Mouse (Mus musculus): ENCODE measurements around the gene Hoxc10. TPM values are rescaled to one million over a fixed set of nuclear protein-coding genes. Genes with fewer than 3 reads are reported as not detected.

Gene Hoxc10
- not detected for polyA plus RNA-seq (2014; fragmentation: Illumina TruSeq; extraction: RNeasy Lipid Tissue Mini Kit (QIAGEN cat#74804); ENCODE audit: low read depth, low replicate concordance)

DNA sequence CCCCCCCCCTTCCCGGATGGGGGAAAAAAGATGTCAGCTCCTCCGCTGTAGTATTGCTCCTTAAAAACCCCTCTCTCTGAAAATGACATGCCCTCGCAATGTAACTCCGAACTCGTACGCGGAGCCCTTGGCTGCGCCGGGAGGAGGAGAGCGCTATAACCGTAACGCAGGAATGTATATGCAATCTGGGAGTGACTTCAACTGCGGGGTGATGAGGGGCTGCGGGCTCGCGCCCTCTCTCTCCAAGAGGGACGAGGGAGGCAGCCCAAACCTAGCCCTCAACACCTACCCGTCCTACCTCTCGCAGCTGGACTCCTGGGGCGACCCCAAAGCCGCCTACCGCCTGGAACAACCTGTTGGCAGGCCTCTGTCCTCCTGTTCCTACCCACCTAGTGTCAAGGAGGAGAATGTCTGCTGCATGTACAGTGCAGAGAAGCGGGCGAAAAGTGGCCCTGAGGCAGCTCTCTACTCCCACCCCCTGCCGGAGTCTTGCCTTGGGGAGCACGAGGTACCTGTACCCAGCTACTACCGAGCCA lies at the start of gene Hoxc10:
Gene Hoxc10 (plus strand): TSS at position 21 of the 536 bp plus-strand sequence.

GRCm38 (mm10) chr15:102921053-102922011 lies 45.3 kb upstream of the Hoxc10 start, which contains the start of gene Hoxc13:
Hoxc13 (plus strand) TSS chr15:102921103.

DNA sequence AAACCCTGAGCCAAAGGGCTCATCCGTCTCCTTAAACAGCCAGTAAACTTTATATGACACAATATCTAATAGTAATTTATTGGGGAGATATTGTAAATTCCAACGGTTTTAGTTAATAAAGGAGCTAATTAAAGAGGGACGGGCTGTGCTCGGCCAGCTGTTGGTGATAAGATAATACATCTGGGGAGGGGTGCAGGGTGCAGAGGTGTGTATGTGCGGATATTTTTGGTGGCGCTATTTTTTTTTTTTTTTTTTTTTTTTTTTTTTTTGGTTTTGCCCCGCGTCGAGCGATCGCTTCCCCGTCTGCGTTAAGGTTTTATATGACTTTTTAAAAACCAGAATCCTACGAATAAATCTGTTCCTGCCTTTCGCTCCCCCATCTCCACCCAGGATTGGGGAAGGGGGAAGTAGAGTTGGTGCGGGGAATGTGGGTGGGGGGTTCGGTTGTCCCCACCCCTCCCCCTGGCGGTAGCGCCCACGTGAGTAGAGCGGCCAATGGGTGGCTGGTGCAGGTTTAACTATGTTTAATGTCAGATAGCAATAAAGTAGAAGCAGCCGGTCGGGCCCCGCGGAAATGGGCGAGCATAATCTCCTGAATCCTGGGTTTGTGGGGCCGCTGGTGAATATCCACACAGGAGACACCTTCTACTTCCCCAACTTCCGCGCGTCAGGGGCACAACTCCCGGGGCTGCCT lies 30.2 kb upstream of the Hoxc10 start, which contains the start of gene Hoxc12:
Gene Hoxc12 (plus strand): TSS at position 479 of the 694 bp plus-strand sequence.

DNA sequence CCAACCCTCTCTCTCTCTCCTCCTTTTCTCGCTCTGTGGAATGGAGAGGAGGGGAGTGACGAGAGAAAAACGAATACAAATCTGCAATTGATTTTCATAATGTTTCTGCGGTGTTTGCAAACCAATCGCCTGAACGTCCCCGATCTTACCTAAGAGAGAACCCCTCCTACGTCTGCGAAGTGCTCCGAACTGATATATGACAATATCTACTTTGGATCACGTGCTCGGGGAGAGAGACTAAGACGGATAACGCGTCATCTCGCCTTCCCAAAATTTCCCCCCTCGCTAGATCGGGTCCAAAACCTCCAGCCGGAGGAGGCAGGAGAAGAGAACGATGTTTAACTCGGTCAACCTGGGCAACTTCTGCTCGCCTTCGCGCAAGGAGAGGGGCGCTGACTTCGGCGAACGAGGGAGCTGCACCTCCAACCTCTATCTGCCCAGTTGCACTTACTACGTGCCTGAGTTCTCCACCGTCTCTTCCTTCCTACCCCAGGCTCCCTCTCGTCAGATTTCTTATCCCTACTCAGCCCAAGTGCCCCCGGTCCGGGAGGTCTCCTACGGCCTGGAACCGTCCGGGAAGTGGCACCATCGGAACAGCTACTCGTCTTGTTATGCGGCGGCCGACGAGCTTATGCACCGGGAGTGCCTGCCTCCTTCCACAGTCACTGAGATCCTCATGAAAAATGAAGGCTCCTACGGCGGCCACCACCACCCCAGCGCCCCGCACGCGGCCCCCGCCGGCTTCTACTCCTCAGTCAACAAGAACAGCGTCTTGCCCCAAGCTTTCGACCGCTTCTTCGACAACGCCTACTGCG lies 12.2 kb upstream of the Hoxc10 start, which contains the start of gene Hoxc11:
Gene Hoxc11 (plus strand): TSS at position 236 of the 815 bp plus-strand sequence.

GRCm38 (mm10) chr15:102967312-102967510 lies 615 bp downstream of the Hoxc10 start, which contains the start of gene Hoxc5:
Hoxc5 (plus strand) TSS chr15:102967443.

DNA sequence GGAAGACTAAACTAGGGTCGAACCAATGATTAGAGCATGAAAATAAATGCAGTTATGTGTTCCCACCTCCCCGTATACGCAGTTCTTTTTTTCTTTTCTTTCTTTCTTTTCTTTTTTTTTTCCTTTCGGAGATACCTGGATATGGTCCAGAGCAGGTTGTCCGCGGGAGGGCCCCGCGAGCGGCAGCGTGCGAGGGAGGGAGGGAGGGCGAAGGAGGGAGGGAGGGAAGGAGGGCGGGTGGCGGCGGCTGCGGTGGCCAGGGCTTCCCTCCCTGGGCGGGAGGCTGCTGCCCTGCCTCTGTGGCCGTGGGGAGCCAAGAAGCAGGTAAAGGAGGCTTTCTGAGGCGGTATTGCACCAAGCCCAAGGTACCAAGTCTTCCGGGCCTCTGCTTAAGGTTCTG lies 9.6 kb downstream of the Hoxc10 start, which contains the start of gene Hoxc9:
Gene Hoxc9 (plus strand): TSS at position 269 of the 400 bp plus-strand sequence.

DNA sequence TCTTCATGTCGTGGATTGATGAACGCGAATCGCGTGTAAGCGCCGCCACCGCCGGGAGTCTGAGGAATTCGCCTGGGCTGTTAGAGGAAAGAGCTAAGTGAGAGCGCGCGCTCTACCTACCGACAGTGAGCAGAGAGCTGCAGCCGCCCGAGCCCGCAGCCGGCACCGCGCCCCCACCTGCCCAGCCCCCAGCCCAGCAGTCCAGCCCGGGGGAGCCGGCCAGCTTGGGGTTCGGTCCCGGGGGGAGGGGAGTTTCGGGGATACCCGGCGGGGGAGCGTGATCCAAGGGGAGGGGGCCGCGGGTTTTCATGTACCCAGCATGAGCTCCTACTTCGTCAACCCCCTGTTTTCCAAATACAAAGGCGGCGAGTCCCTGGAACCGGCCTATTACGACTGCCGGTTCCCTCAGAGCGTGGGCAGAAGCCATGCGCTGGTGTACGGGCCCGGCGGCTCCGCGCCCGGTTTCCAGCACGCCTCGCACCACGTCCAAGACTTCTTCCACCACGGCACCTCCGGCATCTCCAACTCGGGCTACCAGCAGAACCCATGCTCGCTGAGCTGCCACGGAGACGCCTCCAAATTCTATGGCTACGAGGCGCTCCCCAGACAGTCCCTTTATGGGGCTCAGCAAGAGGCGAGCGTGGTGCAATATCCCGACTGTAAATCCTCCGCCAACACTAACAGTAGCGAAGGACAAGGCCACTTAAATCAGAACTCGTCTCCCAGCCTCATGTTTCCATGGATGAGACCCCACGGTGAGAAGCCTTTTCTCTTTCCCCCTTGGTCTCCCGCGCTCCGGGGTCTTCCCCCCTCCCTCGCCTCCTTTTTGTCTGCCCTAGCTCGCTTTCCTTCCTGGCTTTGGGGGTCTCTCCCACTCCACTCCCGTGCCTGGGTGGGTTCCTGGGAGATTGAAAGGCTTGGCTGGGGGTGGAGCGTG lies 24.1 kb downstream of the Hoxc10 start, which contains the start of gene Hoxc8:
Gene Hoxc8 (plus strand): TSS at position 147 of the 937 bp plus-strand sequence.

GRCm38 (mm10) chr15:102997939-102998355 lies 31.4 kb downstream of the Hoxc10 start, which contains the start of gene Hoxc6:
Hoxc6 (plus strand) TSS chr15:102998257.

DNA sequence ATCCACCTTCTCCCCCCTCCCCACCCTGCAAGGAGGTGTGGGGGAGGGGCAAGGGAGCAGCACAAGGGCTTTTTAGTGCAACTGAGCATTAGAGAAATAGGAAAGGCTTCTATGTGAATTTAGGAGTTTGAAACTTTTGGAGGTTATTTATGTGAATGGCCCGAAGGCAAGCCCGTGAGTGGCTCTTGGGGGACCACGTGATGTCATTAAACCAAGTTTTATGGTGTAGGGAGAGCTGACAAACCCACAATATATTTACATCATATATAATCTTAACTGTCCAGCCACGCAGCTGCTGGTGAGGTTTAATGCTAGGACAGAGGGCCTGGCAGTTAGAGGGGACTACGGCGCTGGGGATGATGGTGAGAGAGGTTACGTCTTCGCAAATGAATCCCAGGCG lies 52.0 kb downstream of the Hoxc10 start, which contains the start of gene Hoxc4:
Gene Hoxc4 (plus strand): TSS at position 299 of the 400 bp plus-strand sequence.

Other genes with a start within 250 kb of the Hoxc10 start
- gene Calcoco1, start 244.6 kb upstream of the Hoxc10 start, polyA plus RNA-seq (2014; fragmentation: Illumina TruSeq; extraction: RNeasy Lipid Tissue Mini Kit (QIAGEN cat#74804); ENCODE audit: low read depth, low replicate concordance) = 23.9 TPM
- gene Hoxc13, start 45.7 kb upstream of the Hoxc10 start, polyA plus RNA-seq (2014; fragmentation: Illumina TruSeq; extraction: RNeasy Lipid Tissue Mini Kit (QIAGEN cat#74804); ENCODE audit: low read depth, low replicate concordance) = not detected
- not detected for gene Hoxc12, start 30.0 kb upstream of the Hoxc10 start, polyA plus RNA-seq (2014; fragmentation: Illumina TruSeq; extraction: RNeasy Lipid Tissue Mini Kit (QIAGEN cat#74804); ENCODE audit: low read depth, low replicate concordance)
- gene Hoxc11, start 12.4 kb upstream of the Hoxc10 start, polyA plus RNA-seq (2014; fragmentation: Illumina TruSeq; extraction: RNeasy Lipid Tissue Mini Kit (QIAGEN cat#74804); ENCODE audit: low read depth, low replicate concordance) = not detected
- gene Hoxc5, start 647 bp downstream of the Hoxc10 start, polyA plus RNA-seq (2014; fragmentation: Illumina TruSeq; extraction: RNeasy Lipid Tissue Mini Kit (QIAGEN cat#74804); ENCODE audit: low read depth, low replicate concordance) = not detected
- not detected for gene Hoxc9, start 9.6 kb downstream of the Hoxc10 start, polyA plus RNA-seq (2014; fragmentation: Illumina TruSeq; extraction: RNeasy Lipid Tissue Mini Kit (QIAGEN cat#74804); ENCODE audit: low read depth, low replicate concordance)
- gene Hoxc8, start 23.8 kb downstream of the Hoxc10 start, polyA plus RNA-seq (2014; fragmentation: Illumina TruSeq; extraction: RNeasy Lipid Tissue Mini Kit (QIAGEN cat#74804); ENCODE audit: low read depth, low replicate concordance) = not detected
- gene Hoxc6, start 31.5 kb downstream of the Hoxc10 start, polyA plus RNA-seq (2014; fragmentation: Illumina TruSeq; extraction: RNeasy Lipid Tissue Mini Kit (QIAGEN cat#74804); ENCODE audit: low read depth, low replicate concordance) = not detected
- not detected for gene Hoxc4, start 52.1 kb downstream of the Hoxc10 start, polyA plus RNA-seq (2014; fragmentation: Illumina TruSeq; extraction: RNeasy Lipid Tissue Mini Kit (QIAGEN cat#74804); ENCODE audit: low read depth, low replicate concordance)
- 6.6 TPM for gene Smug1, start 200.3 kb downstream of the Hoxc10 start, polyA plus RNA-seq (2014; fragmentation: Illumina TruSeq; extraction: RNeasy Lipid Tissue Mini Kit (QIAGEN cat#74804); ENCODE audit: low read depth, low replicate concordance)